Mouse (Mus musculus): ENCODE data around the gene Nid2.
A peak's percentile ranks its signal among the peaks of the same experiment; 100 is the strongest.

Gene Nid2

GRCm38 (mm10) chr14:19746731-19747130 is 4.3 kb upstream of the Nid2 start:
- no peak for DNase-seq

GRCm38 (mm10) chr14:19749743-19750142 is 1.3 kb upstream of the Nid2 start:
- no peak for DNase-seq

GRCm38 (mm10) chr14:19750411-19751024 is 547 bp upstream of the Nid2 start:
- DNase-seq = no peak

- DNase-seq = no peak
Measured at GRCm38 (mm10) chr14:19752276-19752675, 1.2 kb downstream of the Nid2 start.

GRCm38 (mm10) chr14:19759277-19760193 is 8.5 kb downstream of the Nid2 start:
- no peak for DNase-seq

GRCm38 (mm10) chr14:19760721-19761120 is 9.7 kb downstream of the Nid2 start:
- no peak for DNase-seq

- DNase-seq = no peak
Measured at GRCm38 (mm10) chr14:19762014-19762413, 10.9 kb downstream of the Nid2 start.

GRCm38 (mm10) chr14:19763527-19763926 is 12.5 kb downstream of the Nid2 start:
- DNase-seq = no peak

GRCm38 (mm10) chr14:19764331-19764730 is 13.3 kb downstream of the Nid2 start:
- no peak for DNase-seq

- no peak for DNase-seq
Measured at GRCm38 (mm10) chr14:19765539-19766379, 14.7 kb downstream of the Nid2 start.

GRCm38 (mm10) chr14:19766380-19766649 is 15.2 kb downstream of the Nid2 start:
- no peak for DNase-seq

GRCm38 (mm10) chr14:19768648-19769047 is 17.6 kb downstream of the Nid2 start:
- DNase-seq = no peak

- DNase-seq = no peak
Measured at GRCm38 (mm10) chr14:19769441-19770200, 18.6 kb downstream of the Nid2 start.

- DNase-seq = peak; percentile 6 to 14
Measured at GRCm38 (mm10) chr14:19771173-19771572, 20.1 kb downstream of the Nid2 start.

GRCm38 (mm10) chr14:19774036-19774628 is 23.1 kb downstream of the Nid2 start:
- no peak for DNase-seq

GRCm38 (mm10) chr14:19775491-19775890 is 24.4 kb downstream of the Nid2 start:
- no peak for DNase-seq

GRCm38 (mm10) chr14:19776179-19776578 is 25.1 kb downstream of the Nid2 start:
- no peak for DNase-seq

GRCm38 (mm10) chr14:19776890-19777289 is 25.8 kb downstream of the Nid2 start:
- DNase-seq = peak; percentile 6 to 16

GRCm38 (mm10) chr14:19777365-19777764 is 26.3 kb downstream of the Nid2 start:
- no peak for DNase-seq

- DNase-seq = no peak
Measured at GRCm38 (mm10) chr14:19777945-19778344, 26.9 kb downstream of the Nid2 start.

GRCm38 (mm10) chr14:19785797-19786588 is 34.9 kb downstream of the Nid2 start:
- DNase-seq = no peak

Data from thymus, postnatal 36 days (tissue).